Mouse (Mus musculus) embryonic fibroblast, embryonic 13.5 days (primary cell): ENCODE measurements around the gene N4bp2l1.

Experiments
- CTCF ChIP-seq: IDR thresholded peaks from 2 replicates; pipeline ENCODE4 v1.5.1; 2011; ENCODE audit warnings: mild to moderate bottlenecking, control low read depth, low read length, moderate library complexity, borderline replicate concordance; ENCODE audit not compliant: insufficient read depth
- POLR2A ChIP-seq: IDR thresholded peaks from 2 replicates; pipeline ENCODE4 v1.6.1; 2011; ENCODE audit warnings: low read depth, mild to moderate bottlenecking, control low read depth, low read length, moderate library complexity

DNA sequence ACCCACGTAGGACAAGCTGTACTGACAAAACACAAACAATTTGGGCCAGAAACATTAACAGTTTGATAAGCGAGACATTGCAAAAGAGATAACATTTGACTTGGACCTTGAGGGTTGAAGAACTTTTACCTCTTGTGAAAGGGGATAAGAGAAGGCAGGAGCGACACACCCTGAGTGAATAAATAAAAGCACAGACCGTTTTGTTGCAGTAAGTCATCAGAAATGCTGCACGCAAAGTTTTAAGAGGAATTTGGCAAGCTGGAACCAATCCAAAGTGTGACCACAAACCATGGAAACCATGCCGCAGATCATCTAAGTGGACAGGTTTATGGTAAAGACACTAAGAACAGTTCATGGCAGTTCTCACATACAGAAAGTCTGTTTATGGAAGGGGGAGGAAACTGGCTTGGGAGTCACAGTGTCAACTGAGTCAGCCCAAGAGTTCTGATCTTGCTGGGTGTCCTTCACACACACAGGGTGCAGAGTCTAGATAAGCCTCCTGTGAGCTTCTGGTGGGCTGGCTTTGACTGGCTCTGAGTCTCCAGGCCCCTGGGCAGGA lies 18.3 kb downstream of the N4bp2l1 start:
- TF ChIP-seq POLR2A (no peak), CTCF (no peak)
